Mouse (Mus musculus) thymus, adult 2 months (tissue): ENCODE results near the gene Pla2g1b.

Experiments
- CTCF ChIP-seq: fragments of 200-500 bp; IDR thresholded peaks from 2 replicates; pipeline ENCODE4 v1.5.1; 2012; ENCODE audit warnings: mild to moderate bottlenecking, control low read depth, low read length, moderate library complexity, borderline replicate concordance; ENCODE audit not compliant: control insufficient read depth, poor library complexity, insufficient read depth; ENCODE audit errors: extremely low read depth
- POLR2A ChIP-seq: fragments of 200-500 bp; IDR thresholded peaks from 2 replicates; pipeline ENCODE4 v1.6.1; 2012; ENCODE audit warnings: mild to moderate bottlenecking, low read length, control low read depth, moderate library complexity; ENCODE audit not compliant: control insufficient read depth, poor library complexity, insufficient read depth; ENCODE audit errors: extremely low read depth

- no peak for TF ChIP-seq CTCF
- TF ChIP-seq POLR2A: no peak
These were observed 19.0 kb upstream of the Pla2g1b start for GRCm38 (mm10) chr5:115447108-115447507.
